Mouse (Mus musculus) lung, postnatal 0 days (tissue): ENCODE data around the gene Dcpp1.

Source experiments
- CTCF ChIP-seq: IDR thresholded peaks from 2 replicates; pipeline ENCODE4 v1.5.1; 2016; ENCODE audit warnings: antibody characterized with exemption, mild to moderate bottlenecking
- EP300 ChIP-seq: IDR thresholded peaks from 2 replicates; pipeline ENCODE4 v1.6.1; 2016; ENCODE audit warnings: antibody characterized with exemption, mild to moderate bottlenecking, control low read depth

DNA sequence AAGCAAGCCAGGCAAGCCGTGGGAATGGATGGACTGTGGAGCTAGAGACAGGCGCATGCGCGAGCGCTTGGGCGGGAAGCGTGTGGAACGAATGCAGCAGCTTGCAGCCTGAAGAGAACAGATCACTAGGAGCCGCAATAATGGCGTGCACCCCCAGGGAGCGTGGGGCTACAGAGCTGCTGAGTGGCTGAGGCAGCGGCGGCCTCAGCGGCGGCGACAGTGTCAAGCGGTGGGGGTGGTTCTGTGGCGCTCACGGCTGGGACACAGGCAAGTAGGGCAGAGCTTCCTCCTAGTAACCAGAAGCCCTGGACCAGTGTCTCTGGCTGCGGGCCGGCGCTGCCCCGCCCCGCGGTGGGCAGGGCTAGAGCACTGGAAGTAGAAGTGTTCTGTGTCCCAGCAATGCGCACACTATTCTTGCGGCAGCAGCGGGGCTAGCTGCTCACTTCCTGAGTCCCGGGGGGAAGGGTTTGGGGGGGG, 43.9 kb downstream of the Dcpp1 start:
- peak; percentile 36 for TF ChIP-seq CTCF
- no peak for TF ChIP-seq EP300
